Mouse (Mus musculus) adrenal gland, postnatal 25 days (tissue): ENCODE data around the gene Ercc6l. TPM values are rescaled to one million over a fixed set of nuclear protein-coding genes. Genes with fewer than 3 reads are reported as not detected.
"Not testable (repeated sequence)": the region's sequence is repeated elsewhere in the genome, so short reads cannot be mapped to it uniquely, and the experiment has no call there.

Experiments
- DNase-seq: peaks from one replicate; pipeline ENCODE4 v3.0.0; 2021; ENCODE audit warnings: mixed read lengths
- total RNA-seq: library from RNA; stranded (reverse); gene quantifications from 2 replicates; pipeline ENCODE4 v1.2.3, GENCODE M21; 2021

Gene Ercc6l
- total RNA-seq, 1 experiment from 2014 or later: 1.3 TPM

DNA sequence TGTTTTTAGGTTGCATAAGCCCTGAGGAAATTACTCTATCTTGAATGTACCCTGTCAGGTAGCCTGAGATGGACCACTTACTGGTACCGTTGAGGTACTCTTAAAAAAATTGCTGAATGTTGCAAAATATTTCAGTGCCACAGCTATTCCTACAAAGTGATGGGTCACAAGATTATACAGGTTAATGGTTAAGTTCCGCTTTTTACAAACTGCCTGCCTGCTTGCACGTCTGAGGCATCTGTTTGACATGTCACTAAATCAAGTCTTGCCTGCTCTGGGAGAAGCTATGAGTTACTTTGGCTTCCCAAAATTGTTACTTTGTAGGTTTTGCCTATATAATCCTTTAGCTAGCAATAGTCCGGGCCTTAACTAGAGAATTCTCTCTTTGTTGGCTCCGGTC, 47.5 kb downstream of the Ercc6l start:
- not testable (repeated sequence) for DNase-seq

GRCm38 (mm10) chrX:102103830-102104229, 53.1 kb downstream of the Ercc6l start:
- DNase-seq: not testable (repeated sequence)

DNA sequence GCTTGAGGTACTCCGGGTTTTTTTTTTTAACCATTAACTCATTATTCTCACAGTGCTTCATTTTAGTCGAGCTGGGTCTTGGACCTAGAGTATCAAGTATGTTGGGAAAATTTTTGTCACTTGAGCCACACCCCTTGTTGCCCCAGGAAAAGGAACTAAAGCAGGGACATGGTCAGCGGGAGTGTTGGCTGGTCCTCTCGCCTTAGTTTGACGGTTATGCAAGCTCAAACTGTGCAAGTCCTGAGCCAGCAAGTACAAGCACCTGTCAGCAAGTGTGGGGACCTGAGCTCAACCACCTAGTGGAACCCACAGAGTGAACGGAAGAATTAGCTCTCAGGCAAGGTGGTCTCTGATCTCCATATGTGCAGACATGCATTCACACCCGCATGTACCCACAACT, 55.0 kb downstream of the Ercc6l start:
- DNase-seq: no peak

GRCm38 (mm10) chrX:102094381-102094904, 62.4 kb downstream of the Ercc6l start:
- DNase-seq: no peak

Other genes starting within 250 kb of the Ercc6l start
- gene Rtl5, start 85.8 kb downstream of the Ercc6l start, total RNA-seq: 6.1 and 8.9 TPM in 2 replicates
- 57.5 and 116 TPM in 2 replicates for gene Pin4, start 37.6 kb downstream of the Ercc6l start, total RNA-seq
- 756 and 803 TPM in 2 replicates for gene Rps4x, start 32.3 kb upstream of the Ercc6l start, total RNA-seq
- 0.73 and 1.9 TPM in 2 replicates for gene Cited1, start 95.1 kb upstream of the Ercc6l start, total RNA-seq